12 mouse cellular contexts compared by ENCODE assay signal in the genomic region with DNA sequence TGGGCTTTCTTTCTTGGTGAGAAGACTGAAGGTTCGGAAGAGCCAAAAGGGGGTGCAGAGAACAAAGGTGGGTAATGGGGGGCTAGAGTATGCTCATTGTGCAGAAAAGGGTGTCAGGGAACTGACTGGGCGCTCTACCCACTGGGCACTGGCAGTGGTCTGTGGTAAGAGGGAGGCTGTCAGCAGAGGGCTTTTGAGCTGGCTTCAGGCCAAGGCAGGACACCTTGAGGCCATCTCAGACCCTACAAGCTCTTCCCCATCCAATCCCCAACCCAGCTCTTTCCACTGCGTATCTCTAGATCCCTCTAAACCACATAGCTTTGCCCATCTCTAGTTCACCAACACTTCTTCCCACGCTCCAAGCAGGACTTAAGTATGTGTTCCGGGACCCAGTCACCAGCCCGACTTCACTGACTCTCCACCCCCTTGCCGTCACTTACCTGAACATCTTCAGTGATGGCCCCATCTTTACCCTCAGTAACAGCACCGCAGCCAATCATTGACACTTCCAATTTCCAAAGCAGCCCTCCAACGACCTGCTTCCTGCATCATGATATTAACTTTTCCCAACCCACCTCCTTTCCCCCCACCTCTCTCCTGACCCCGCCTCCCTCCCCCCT.
"Had no signal": no experiment of that assay in that cellular context is flagged by ENCODE, and none has a peak within 500 bp of the region (broad histone marks: within the 10 kb centered on the region; RNA-seq: fewer than 3 reads in every experiment).

No protein-coding gene starts in this region.

- ATAC-seq: liver, embryonic 12.5 days; midbrain, embryonic 13.5 days had no signal

- H3K4me3 ChIP-seq: layer of hippocampus, adult 2 months; limb, embryonic 15.5 days; liver, embryonic 12.5 days; lung, embryonic 15.5 days; midbrain, embryonic 13.5 days had no signal

- H3K4me1 ChIP-seq: midbrain, embryonic 13.5 days had no signal

- H3K36me3 ChIP-seq: limb, embryonic 15.5 days; liver, embryonic 12.5 days; lung, embryonic 15.5 days; midbrain, embryonic 13.5 days had no signal

- H3K9me3 ChIP-seq: limb, embryonic 15.5 days; liver, embryonic 12.5 days; lung, embryonic 15.5 days; midbrain, embryonic 13.5 days had no signal

- DNase-seq: kidney, adult 2 months; kidney, postnatal 36 days; left cerebral cortex, postnatal 4 days; lung, postnatal 36 days; spleen, adult 18-20 months; thymus, adult 2 months; thymus, postnatal 4 days had no signal

- H3K4me2 ChIP-seq: limb, embryonic 15.5 days; liver, embryonic 12.5 days; lung, embryonic 15.5 days; midbrain, embryonic 13.5 days had no signal

- H3K27ac ChIP-seq: layer of hippocampus, adult 2 months; limb, embryonic 15.5 days; liver, embryonic 12.5 days; lung, embryonic 15.5 days; midbrain, embryonic 13.5 days had no signal

- H3K27me3 ChIP-seq: limb, embryonic 15.5 days; liver, embryonic 12.5 days; lung, embryonic 15.5 days; midbrain, embryonic 13.5 days had no signal

- H3K9ac ChIP-seq: limb, embryonic 15.5 days; liver, embryonic 12.5 days; lung, embryonic 15.5 days; midbrain, embryonic 13.5 days had no signal
